Mouse (Mus musculus): ENCODE measurements around the gene Cldn34b1. TPM values are rescaled to one million over a fixed set of nuclear protein-coding genes. Genes with fewer than 3 reads are reported as not detected.
"Not testable (repeated sequence)": the region's sequence is repeated elsewhere in the genome, so short reads cannot be mapped to it uniquely, and the experiment has no call there.

The Cldn34b1 gene
- not detected in 2 replicates for polyA plus RNA-seq (2014; fragmentation: Nextera tagmentation; extraction: Ambion mirVana)

GRCm38 (mm10) chrX:154890167-154890566, at the start of gene Cldn34b1:
TSS of gene Cldn34b1 (minus strand) at chrX:154890267.
- H3K9ac ChIP-seq (ENCODE audit: low read length); H3K4me1 ChIP-seq (ENCODE audit: control insufficient read depth in 2 of 2, insufficient read depth in 2 of 2, low read length in 2 of 2): not testable (repeated sequence)

GRCm38 (mm10) chrX:154935887-154936286, 45.8 kb upstream of the Cldn34b1 start, which contains the start of gene Magea6:
TSS of gene Magea6 (minus strand) at chrX:154935987.
- whole genome bisulfite sequencing = 58% methylated on average over 1 of the region's 1 CpGs
- H3K4me3 ChIP-seq (ENCODE audit: control insufficient read depth in 1 of 2, insufficient read depth in 1 of 2, low read depth in 1 of 2, low read length in 2 of 2); H3K9ac ChIP-seq (ENCODE audit: low read length); H3K4me2 ChIP-seq (ENCODE audit: low read length); H3K27ac ChIP-seq (replicated peaks in 1 of 2; ENCODE audit: control insufficient read depth in 1 of 2, insufficient read depth in 1 of 2, low read depth in 2 of 2, low read length in 2 of 2); H3K27me3 ChIP-seq (ENCODE audit: control insufficient read depth, insufficient read depth, low read length); H3K36me3 ChIP-seq (ENCODE audit: control insufficient read depth, insufficient read depth, low read length); H3K4me1 ChIP-seq (ENCODE audit: control insufficient read depth in 2 of 2, insufficient read depth in 2 of 2, low read length in 2 of 2); H3K9me3 ChIP-seq (ENCODE audit: control insufficient read depth, low read length); ATAC-seq (ENCODE audit: insufficient number of reproducible peaks, insufficient read depth, low FRiP score, low read depth): not testable (repeated sequence)

More at GRCm38 (mm10) chrX:154890167-154890566, at the start of gene Cldn34b1:
- not testable (repeated sequence) for ATAC-seq (ENCODE audit: insufficient number of reproducible peaks, insufficient read depth, low FRiP score, low read depth); H3K4me3 ChIP-seq (ENCODE audit: control insufficient read depth in 1 of 2, insufficient read depth in 1 of 2, low read depth in 1 of 2, low read length in 2 of 2); H3K4me2 ChIP-seq (ENCODE audit: low read length); H3K27ac ChIP-seq (replicated peaks in 1 of 2; ENCODE audit: control insufficient read depth in 1 of 2, insufficient read depth in 1 of 2, low read depth in 2 of 2, low read length in 2 of 2); H3K9me3 ChIP-seq (ENCODE audit: control insufficient read depth, low read length); H3K27me3 ChIP-seq (ENCODE audit: control insufficient read depth, insufficient read depth, low read length); H3K36me3 ChIP-seq (ENCODE audit: control insufficient read depth, insufficient read depth, low read length)
- 64% methylated on average over 3 of the region's 3 CpGs for WGBS

Other genes starting within 250 kb of the Cldn34b1 start
- not detected in 2 replicates for gene Magea6, start 45.7 kb upstream of the Cldn34b1 start, polyA plus RNA-seq (2014; fragmentation: Nextera tagmentation; extraction: Ambion mirVana)
- gene Magea3, start 59.2 kb upstream of the Cldn34b1 start, polyA plus RNA-seq (2014; fragmentation: Nextera tagmentation; extraction: Ambion mirVana) = not detected in 2 replicates
- not detected in 2 replicates for gene Magea8, start 105.6 kb upstream of the Cldn34b1 start, polyA plus RNA-seq (2014; fragmentation: Nextera tagmentation; extraction: Ambion mirVana)
- not detected in 2 replicates for gene Magea5, start 172.9 kb upstream of the Cldn34b1 start, polyA plus RNA-seq (2014; fragmentation: Nextera tagmentation; extraction: Ambion mirVana)
- gene Magea1, start 199.5 kb upstream of the Cldn34b1 start, polyA plus RNA-seq (2014; fragmentation: Nextera tagmentation; extraction: Ambion mirVana) = not detected in 2 replicates
- not detected in 2 replicates for gene Magea2, start 203.4 kb upstream of the Cldn34b1 start, polyA plus RNA-seq (2014; fragmentation: Nextera tagmentation; extraction: Ambion mirVana)
- not detected in 2 replicates for gene Cldn34b2, start 238.1 kb upstream of the Cldn34b1 start, polyA plus RNA-seq (2014; fragmentation: Nextera tagmentation; extraction: Ambion mirVana)

Measured in heart, embryonic 14.5 days (tissue).